Mouse (Mus musculus): ENCODE measurements around the gene Dyrk2. TPM values are rescaled to one million over a fixed set of nuclear protein-coding genes. Genes with fewer than 3 reads are reported as not detected.

Dyrk2 gene
- total RNA-seq (2015) (15.5 and 17.1 TPM in 2 replicates), total RNA-seq (2017) (11.5 and 27.5 TPM in 2 replicates)

DNA sequence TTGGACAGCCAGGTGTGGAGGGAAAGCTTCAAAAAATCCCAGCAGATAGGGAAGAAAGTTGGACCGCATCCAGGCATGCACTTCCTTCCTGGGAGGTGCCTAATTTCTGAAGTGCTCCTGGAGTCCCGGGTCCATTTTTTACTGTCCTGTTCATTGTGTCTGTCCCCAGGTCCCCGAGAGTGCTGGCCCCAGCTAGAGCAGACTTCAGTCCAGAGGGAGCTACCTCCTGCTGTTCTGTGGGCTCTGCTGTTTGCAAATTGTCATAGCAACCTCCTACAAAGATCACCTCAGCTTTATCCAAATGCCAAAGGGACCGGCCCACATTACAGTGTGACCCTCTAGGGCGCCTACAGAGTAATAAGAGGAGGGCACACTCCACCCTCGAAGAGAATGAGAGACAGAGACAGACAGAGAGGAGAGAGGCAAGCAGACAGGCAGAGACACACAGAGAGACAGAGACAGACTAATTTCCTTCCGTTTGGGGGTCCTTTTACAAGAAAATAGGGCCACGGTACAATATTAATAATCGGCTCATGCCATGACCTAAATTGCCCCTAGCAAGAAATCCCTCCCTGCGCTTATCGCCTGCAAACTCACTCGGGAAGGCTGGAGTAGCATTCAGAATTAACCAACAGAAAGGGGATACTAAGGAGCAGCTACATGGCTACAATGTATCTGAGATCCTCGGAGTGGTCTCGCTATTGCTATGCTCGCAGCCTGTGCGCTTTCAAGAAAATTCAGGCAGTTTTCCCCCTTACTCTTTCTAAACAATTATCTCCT lies at the start of gene Dyrk2:
TSS of gene Dyrk2 (minus strand) at position 9 of the 780 bp plus-strand sequence.
- ATAC-seq (ENCODE audit: poor library complexity, severe bottlenecking), result no peak

DNA sequence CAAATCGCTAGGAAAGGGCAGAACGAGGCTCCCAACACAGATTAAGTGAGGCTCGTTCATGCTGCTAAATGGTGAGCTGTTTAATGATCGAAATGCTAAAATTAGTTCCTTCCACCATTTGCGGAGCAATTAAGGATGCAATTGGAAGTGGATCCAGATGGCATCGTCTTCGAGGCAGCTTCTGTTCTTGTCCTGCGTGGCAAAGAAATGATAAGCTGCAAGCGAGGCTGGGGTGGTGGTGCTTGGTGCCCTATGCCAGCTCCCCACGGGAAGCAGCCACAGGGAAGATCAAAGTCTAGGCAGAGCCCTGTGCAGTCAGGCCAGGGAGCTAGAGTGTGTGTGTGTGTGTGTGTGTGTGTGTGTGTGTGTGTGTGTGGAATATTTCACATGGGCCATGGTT lies 32.6 kb upstream of the Dyrk2 start:
- ATAC-seq (ENCODE audit: poor library complexity, severe bottlenecking), result no peak

- no peak for ATAC-seq (ENCODE audit: poor library complexity, severe bottlenecking)
These were observed 23.6 kb upstream of the Dyrk2 start for GRCm38 (mm10) chr10:118893645-118894044.

- ATAC-seq (ENCODE audit: poor library complexity, severe bottlenecking), result no peak
These were observed 14.1 kb upstream of the Dyrk2 start for GRCm38 (mm10) chr10:118884126-118884525.

DNA sequence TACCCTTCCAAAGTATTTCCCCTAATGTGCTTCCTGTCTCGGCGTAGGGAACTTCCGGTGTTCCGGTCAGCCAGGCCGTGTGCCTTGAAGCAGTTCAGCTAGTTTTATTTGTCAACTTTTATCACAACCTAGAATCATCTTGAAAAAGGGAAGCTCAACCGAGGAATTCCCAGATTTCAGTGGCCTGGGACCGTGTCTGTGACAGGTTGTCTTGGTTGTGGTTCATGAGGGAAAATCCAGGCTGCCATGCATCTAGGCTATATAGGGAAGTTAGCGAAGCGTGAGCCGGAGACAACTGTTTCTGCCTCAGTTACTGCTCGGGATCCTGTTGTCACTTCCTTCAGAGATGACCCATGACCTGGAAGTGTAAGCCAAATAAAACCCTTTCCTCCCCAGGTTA lies 13.3 kb upstream of the Dyrk2 start:
- peak; percentile 22 for ATAC-seq (ENCODE audit: poor library complexity, severe bottlenecking)

DNA sequence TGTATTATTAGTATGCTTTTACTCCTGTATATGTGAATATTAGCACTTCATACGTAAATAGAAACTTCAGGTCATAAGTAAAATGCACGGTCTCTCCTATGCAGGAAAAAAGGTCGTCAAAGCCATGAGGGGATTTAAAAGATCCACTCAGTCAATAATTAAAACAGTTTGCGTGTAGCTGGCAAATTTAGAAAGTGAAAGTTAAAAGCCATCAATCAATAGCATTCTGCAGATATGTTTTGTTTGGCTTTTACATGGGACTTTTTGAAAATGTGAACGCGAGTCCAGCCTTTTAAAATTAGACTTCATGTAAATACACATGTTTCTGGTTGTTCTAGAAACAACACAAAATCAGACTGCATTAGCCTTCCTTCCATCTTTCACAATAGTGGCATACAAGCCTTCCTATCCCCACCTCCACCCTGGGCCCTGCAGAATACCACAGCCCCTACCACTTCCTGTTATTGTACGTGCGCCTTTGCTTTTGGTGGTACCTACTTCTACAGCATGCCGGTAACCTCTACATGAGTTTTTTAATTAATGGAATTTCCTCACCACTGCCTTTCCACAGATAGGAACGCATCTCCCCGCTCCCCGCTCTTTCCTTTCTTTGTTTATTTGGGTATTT lies 12.4 kb upstream of the Dyrk2 start:
- peak; percentile 92 for ATAC-seq (ENCODE audit: poor library complexity, severe bottlenecking)

DNA sequence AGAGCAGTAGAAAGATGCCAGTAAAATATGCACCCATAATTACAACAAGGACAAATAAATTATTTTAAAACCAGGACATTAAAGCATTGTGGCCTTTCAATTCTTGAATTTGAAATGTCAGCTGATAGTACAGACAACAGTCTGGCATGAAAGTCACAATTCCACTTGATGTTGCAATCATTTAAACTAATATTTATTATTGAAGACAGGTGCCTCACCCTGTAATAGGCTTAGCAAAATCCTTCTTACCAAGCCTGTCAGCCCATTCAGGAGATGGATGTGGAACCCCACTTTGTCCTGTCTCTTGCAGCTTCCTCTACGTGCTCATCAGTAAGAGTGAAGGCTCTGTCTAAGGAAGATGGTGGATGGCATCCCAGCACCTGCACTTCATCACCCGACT lies 10.8 kb upstream of the Dyrk2 start:
- no peak for ATAC-seq (ENCODE audit: poor library complexity, severe bottlenecking)

- ATAC-seq (ENCODE audit: poor library complexity, severe bottlenecking), result no peak
These were observed 2.2 kb upstream of the Dyrk2 start for GRCm38 (mm10) chr10:118872196-118872595.

GRCm38 (mm10) chr10:118869591-118870001 lies 413 bp downstream of the Dyrk2 start:
- peak; percentile 76 for ATAC-seq (ENCODE audit: poor library complexity, severe bottlenecking)

- ATAC-seq (ENCODE audit: poor library complexity, severe bottlenecking), result peak; percentile 52
These were observed 1.1 kb downstream of the Dyrk2 start for GRCm38 (mm10) chr10:118868601-118869590.

GRCm38 (mm10) chr10:118867896-118868600 lies 2.0 kb downstream of the Dyrk2 start:
- ATAC-seq (ENCODE audit: poor library complexity, severe bottlenecking), result peak; percentile 20

DNA sequence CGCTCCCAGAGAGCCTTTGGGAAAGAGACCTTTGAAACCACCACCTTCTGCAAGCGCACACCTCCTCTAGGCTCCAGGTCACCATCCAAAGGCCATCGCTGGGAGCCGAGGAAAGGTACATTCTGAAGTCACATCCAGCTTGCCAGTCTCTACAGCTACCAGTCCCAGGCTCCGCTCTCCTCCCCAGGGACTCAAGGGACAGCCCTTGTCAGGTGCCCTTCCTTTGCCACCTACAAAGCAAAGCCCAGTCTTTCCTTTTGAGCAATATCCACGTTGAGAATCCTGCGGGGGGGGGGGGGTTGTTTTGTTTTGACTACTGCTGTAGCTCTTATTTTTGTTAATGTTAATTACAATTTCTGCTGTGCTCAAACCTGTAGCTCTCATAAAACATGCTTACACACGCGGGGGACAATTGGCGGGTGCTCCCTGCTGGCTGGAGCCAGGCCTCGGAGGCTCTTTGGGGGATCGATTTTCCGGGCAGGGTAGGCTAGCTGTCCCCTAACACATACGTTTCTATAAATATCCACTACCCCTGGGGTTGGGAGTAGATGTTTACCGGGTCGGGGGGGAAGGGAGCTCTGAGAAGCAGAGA lies 2.6 kb downstream of the Dyrk2 start:
- no peak for ATAC-seq (ENCODE audit: poor library complexity, severe bottlenecking)

DNA sequence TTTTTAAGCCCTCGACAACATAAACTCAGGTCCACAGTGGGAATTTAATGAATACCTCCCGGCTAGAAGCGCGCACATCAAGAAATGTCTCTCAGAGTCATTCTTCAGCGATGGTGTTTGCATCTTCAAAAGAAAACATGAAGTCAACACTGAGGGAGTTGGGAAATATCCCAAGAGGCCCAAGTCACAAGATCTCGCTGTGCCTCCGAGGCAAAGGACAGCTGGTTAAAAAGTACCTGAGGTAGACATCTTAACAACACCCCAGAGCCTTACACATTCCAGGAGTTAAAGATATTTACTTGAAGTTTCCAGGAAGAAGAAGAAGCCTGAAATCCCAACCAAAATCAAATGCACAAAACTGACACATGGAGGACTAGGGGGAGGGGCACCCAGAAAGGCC lies 5.0 kb downstream of the Dyrk2 start:
- ATAC-seq (ENCODE audit: poor library complexity, severe bottlenecking), result no peak

DNA sequence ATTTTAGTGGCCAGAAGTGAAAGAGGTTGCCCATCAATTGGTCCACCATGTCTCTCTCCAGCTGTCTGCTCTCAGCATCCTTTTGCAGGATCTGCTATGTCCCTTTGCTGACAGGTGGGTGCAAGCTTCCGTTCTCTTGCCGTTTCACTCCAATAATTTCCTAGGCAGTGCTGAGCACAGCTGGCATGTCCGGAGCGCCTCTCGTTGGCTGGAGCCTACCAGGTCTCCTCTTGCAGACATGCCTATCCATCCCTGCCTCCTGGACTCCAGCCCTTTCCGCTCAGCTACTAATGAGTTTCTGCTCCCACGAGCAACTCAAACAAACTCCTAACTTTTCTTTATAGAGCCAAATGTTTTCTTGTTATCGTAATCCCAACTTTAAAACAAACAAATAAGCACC lies 6.4 kb downstream of the Dyrk2 start:
- ATAC-seq (ENCODE audit: poor library complexity, severe bottlenecking), result no peak

DNA sequence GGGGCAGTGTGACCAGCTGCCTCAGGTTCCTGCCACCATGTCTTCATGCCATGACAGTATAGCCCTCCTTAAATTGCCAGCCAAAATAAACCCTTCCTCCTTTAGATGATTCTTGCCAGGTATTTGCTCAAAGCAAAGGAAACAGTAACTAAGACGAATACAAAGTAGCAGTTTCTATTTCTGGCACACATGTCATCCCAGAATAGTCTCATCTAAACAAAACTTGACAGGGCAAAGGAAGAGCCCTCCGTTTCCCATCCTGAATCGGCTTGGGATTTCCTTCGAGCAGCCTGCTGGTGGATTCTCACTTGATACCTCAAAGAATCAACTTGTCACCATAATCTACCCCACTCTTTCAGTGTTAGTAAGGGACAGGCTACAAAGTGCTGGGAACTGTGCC lies 7.8 kb downstream of the Dyrk2 start:
- ATAC-seq (ENCODE audit: poor library complexity, severe bottlenecking), result no peak

DNA sequence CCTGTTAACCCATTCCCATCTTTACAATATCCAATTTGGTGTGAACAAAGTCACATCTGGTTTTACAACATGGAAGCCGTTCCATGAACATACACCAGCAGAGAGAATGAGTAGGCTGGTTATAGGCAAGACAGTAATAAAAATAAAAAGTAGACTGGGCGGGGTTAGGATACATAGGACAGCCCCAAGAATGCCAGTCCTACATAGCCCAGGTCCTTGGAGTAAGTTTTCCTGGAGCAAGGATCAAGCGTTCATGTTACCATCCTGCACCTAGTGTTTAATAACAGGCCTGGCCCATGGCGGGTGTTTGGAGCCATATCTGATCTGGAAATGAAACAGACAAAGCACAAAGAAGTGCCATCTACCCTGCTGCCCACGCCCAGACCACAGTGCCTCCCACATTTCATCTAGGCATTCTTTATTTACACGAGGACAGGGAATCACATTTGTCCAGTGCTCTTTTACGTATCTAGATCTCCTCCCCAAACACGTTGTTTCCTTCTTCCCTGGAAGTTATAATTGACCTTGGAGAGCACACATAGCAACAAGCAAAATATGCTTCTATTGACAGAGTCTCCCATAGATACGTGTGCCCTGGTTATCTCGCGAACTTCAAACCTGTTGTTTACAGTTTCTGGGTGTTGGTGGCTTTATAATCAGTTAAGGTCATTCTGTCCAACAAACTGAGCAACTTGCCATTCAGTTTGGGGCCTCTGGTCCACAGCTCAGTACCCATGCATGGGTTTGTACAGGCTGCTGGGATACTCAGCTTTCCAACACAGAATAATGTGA lies 8.6 kb downstream of the Dyrk2 start:
- ATAC-seq (ENCODE audit: poor library complexity, severe bottlenecking), result no peak

DNA sequence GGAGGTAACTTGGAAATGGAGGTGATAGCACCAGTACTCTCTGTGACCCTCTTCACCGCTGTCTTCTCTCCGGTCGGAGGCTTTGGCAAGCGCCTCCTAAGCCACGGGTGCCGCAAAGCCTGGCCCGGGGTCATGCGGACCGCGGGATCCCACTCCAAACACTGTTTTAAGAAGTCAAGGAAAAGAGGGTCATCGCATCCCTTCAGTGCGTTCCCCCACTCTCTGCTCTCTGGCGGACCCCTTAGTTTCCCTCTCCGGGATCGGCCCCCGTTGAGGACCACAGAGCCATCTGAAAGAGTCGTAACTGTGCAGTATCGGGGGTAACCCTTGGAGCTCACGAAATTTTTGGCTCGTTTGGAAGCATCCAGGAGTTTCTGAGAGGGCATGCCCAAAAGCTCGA lies 10.4 kb downstream of the Dyrk2 start:
- no peak for ATAC-seq (ENCODE audit: poor library complexity, severe bottlenecking)

GRCm38 (mm10) chr10:118854641-118855040 lies 15.4 kb downstream of the Dyrk2 start:
- ATAC-seq (ENCODE audit: poor library complexity, severe bottlenecking), result no peak

- no peak for ATAC-seq (ENCODE audit: poor library complexity, severe bottlenecking)
These were observed 17.5 kb downstream of the Dyrk2 start for GRCm38 (mm10) chr10:118852554-118852953.
